Mouse (Mus musculus): ENCODE data around the gene Lbh.

The Lbh gene

DNA sequence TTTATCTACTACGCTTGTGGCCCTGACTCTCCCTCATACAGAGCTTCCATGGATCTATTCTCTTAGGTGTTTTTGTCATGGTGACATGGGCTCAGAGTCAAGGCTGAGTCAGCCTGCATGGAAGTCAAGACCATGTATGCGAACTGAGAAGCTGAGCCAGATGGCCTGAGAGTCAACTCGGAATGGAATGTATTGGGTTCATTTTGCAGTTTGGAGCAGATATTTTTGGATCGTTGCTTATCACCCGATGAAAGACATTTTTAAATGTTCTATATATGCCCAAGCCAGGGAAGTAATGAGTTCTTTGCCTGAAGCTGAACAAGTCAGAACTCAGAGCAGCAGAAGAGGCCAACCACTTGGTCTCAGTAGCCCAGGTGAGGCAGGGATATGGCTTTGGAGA, 54.9 kb downstream of the Lbh start:
- DNase-seq (ENCODE audit: low spot score), result no peak

GRCm38 (mm10) chr17:72976258-72977231, 58.4 kb downstream of the Lbh start:
- DNase-seq (ENCODE audit: low spot score), result no peak

DNA sequence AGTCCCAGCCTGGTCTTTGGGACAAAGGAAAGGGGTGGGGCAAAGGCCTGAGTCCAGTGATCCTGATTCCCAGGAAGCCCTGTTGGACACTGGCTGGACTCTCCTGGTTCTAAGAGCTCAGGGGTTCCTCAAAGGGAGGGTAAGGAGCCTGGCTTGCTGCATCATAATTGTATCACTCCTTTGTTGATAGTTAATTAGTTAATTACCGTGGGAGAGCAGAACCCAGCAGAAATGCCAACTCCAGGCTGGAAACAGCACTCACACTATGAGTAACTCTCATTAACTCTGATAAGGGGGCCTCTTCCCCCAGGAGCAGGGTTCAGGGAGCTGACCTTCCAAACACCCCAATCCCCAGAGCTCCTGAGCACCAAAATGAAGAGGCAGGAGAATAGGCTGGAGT, 59.5 kb downstream of the Lbh start:
- no peak for DNase-seq (ENCODE audit: low spot score)

DNA sequence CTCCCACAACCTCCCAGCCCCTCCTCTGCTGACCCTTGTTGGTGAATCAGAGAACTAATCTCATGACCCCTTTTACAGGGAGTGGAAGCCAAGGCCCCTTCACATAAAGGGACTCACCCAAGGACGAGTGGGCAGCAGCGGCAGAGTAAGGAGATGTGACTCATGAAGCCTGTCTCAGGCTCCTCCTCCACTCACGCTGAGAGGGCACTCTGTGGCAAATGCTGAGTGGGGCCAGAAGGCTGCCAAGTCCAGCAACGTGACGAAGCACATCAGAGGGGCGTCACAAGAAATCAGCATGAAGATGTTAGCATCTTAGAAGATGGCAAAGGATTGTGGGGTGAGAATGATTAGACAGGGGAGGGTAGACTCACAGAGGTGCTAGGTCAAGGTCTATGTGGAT, 64.1 kb downstream of the Lbh start:
- no peak for DNase-seq (ENCODE audit: low spot score)

DNA sequence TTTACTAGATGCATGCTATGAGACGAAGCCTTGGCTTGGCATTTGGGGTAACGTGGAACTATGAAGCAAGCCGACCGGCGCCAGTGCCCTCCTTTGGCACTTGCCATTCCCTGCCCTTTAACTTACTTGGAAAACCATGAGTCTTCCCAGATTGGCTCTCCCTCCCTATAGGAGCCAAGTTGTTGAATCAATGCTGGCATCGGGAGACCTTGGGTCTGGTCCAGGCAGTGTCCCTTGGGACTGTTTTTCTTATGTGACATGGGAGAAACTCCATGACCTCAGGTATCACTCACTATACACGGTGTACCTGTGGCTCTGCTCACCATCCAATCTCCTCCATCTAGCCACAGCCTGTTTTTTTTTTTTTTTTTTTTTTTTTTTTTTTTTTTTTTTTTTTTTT, 65.4 kb downstream of the Lbh start:
- DNase-seq (ENCODE audit: low spot score), result no peak

DNA sequence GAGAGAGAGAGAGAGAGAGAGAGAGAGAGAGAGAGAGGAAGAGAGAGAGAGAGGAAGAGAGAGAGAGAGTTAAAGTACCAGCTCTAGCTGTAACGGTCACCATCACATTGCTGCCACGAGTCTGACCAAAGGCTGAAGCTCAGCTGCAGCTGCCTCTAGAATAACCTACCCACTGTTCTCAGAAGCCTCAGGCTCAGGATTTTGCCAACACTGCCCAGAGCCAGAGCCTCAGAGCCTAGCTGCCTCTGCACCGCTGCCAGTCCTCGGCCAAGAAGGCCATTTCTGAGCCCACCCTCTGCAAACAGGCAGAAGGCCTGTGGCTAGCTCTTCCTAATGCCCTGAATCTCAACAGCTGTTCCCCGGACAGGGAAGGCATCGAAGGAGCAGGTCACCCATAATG, 70.9 kb downstream of the Lbh start:
- no peak for DNase-seq (ENCODE audit: low spot score)

All from urinary bladder, postnatal 10 days (tissue).